Mouse (Mus musculus): ENCODE results near the gene Cd70. TPM values are rescaled to one million over a fixed set of nuclear protein-coding genes. Genes with fewer than 3 reads are reported as not detected.
"Not testable (repeated sequence)": the region's sequence is repeated elsewhere in the genome, so short reads cannot be mapped to it uniquely, and the experiment has no call there.

The Cd70 gene
- total and polyA plus RNA-seq, 2 experiments from 2014 or later = 0.69 TPM; not detected in 1

DNA sequence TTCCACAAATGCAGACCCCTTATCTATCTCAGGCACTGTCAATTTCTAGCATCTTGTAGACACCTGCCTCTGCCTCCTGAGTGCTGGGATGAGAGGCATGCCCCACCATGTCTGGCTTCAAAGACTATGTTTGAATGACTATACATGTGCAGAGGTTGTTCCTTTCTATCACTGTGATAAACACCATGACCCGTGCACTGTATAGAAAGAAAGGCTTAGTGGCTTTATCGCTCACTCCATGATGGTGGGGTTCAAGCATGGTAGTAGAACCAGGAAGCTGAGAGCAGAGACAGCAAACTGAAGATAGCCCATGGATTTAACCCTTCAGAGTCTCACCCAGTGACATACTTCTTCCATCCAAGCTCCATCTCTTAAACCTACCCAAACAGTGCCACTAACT lies 14.9 kb downstream of the Cd70 start:
- 90% methylated on average over 2 of the region's 2 CpGs for whole genome bisulfite sequencing
- H3K9me3 ChIP-seq (ENCODE audit: low read length) = no peaks in the 10 kb centered on the region
- H3K4me1 ChIP-seq (ENCODE audit: insufficient read depth) = no peaks in the 10 kb centered on the region
- DNase-seq (no peak), ATAC-seq (no peak)
- H3K4me3 ChIP-seq (ENCODE audit: low read depth, low read length) = no peak overlapping the region
- TF ChIP-seq CTCF (IDR thresholded peaks at IDR 0.05; ENCODE audit: low read depth) = no peak
- H3K27me3 ChIP-seq (ENCODE audit: insufficient read depth, low read length) = no peaks in the 10 kb centered on the region
- H3K36me3 ChIP-seq (ENCODE audit: insufficient read depth) = no peaks in the 10 kb centered on the region
- no peak overlapping the region for H3K27ac ChIP-seq (ENCODE audit: low read depth, low read length)
- no peak overlapping the region for H3K4me2 ChIP-seq (ENCODE audit: low read depth)
- no peak overlapping the region for H3K9ac ChIP-seq

DNA sequence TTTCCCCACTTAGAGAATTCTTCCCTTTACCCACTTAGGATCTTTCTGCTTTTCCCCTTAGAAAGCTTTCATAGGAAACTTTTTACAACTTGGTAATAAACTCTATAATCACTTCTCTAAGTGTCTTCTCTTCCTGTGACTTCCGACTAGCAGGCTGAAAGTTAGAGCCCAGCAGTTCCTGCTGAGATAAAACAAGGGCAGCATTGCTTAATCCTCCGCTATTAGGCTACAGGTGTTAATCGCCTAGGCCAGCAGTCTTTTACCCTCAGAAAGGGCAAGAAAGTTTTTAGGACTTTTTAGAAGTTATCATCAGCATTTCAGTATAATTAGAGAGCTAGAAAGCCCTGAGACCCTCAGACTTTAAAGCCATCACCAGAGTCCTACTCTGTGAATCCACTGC lies 15.6 kb downstream of the Cd70 start:
- H3K27me3 ChIP-seq (ENCODE audit: insufficient read depth, low read length); H3K36me3 ChIP-seq (ENCODE audit: insufficient read depth); H3K4me3 ChIP-seq (ENCODE audit: low read depth, low read length); H3K9me3 ChIP-seq (ENCODE audit: low read length); H3K4me2 ChIP-seq (ENCODE audit: low read depth); H3K27ac ChIP-seq (ENCODE audit: low read depth, low read length); H3K4me1 ChIP-seq (ENCODE audit: insufficient read depth); H3K9ac ChIP-seq; ATAC-seq; DNase-seq: not testable (repeated sequence)
- 24% methylated on average over 3 of the region's 3 CpGs for WGBS

DNA sequence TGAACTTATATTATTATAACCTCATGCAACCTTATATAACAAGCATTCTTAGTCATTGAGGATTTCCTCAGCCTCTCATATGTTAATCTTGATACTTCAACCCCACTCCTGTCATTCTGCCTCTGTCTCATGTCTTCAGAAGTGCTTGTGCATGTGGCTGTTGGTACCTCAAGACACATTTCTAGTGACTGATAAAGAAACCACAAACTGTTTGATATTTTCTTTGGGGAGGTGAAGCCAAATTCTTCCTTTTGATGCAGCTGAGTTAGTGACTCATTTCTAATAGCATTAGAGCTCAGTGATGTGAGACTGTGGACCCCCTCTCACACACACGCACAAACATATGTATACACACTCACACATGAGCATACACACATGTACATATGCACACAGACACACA lies 17.8 kb downstream of the Cd70 start:
- 89% methylated on average over 1 of the region's 1 CpGs for WGBS
- no peak for TF ChIP-seq CTCF (IDR thresholded peaks at IDR 0.05; ENCODE audit: low read depth)
- no peak overlapping the region for H3K4me3 ChIP-seq (ENCODE audit: low read depth, low read length)
- H3K36me3 ChIP-seq (ENCODE audit: insufficient read depth) = no peaks in the 10 kb centered on the region
- H3K9me3 ChIP-seq (ENCODE audit: low read length) = no peaks in the 10 kb centered on the region
- ATAC-seq = no peak
- H3K9ac ChIP-seq = no peak overlapping the region
- no peak for DNase-seq
- H3K4me2 ChIP-seq (ENCODE audit: low read depth) = no peak overlapping the region
- no peaks in the 10 kb centered on the region for H3K4me1 ChIP-seq (ENCODE audit: insufficient read depth)
- H3K27ac ChIP-seq (ENCODE audit: low read depth, low read length) = no peak overlapping the region
- no peaks in the 10 kb centered on the region for H3K27me3 ChIP-seq (ENCODE audit: insufficient read depth, low read length)

DNA sequence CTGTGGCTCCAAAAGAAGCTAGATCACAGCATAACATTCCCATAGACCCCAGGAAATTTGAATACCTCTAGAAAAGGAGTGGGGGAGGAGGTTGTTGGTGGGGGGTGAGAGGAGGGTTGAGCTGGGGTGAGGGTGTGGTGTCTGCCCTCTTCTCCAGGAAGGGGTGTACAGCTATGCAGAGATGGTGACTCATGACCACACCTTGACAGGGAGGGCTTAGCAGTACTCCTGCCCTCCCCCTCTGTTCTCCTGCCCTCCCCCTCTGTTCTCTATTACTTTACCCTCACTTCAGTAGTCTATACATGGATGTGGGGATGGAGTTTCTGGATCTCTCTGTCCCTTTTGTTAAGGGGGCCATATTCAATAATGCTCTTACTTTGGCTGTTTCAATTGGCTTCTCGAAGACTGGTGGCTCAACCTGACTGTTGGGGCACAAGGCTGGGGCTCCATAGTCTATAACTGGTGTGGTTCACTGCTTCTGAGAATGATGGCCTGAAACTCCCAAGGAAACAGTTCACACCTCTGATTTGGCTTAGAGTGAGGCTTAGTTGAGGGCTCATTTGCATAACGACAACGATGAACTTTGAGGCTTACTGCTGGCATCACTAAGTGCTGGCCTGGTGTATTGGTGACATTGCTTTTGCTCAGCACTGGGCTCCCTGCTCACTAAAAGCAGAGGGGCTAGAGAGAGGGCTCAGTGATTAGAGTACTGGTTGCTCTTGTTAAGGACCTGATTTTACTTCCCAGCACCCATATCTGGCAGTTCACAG lies 23.5 kb downstream of the Cd70 start:
- no peak for DNase-seq
- no peak for TF ChIP-seq CTCF (IDR thresholded peaks at IDR 0.05; ENCODE audit: low read depth)
- WGBS = 51% methylated on average over 3 of the region's 3 CpGs

DNA sequence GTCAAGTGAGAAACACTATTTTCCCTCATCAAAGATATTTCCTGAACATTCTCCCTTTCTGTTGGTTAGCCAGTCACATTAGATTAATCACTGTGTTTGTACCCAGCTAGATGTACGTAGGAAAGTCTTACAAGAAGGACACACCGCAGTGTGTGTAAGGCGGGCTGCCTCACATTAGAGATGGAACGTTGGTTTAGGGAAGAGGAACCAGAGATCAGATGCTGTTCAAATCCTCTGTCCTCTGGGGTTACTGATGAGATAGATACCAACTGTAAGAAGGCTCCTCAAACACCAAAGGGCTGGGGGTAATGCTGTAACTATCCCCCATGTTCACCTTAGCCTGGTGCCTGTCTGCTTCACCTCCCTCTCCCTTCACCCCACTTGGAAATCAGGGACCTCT lies 24.8 kb downstream of the Cd70 start:
- WGBS = 90% methylated on average over 4 of the region's 4 CpGs
- no peak for ATAC-seq
- Histone ChIP-seq H3K4me1 (ENCODE audit: insufficient read depth) (no peaks in the 10 kb centered on the region), H3K36me3 (ENCODE audit: insufficient read depth) (no peaks in the 10 kb centered on the region), H3K9me3 (ENCODE audit: low read length) (no peaks in the 10 kb centered on the region), H3K27ac (ENCODE audit: low read depth, low read length) (no peak overlapping the region), H3K4me2 (ENCODE audit: low read depth) (no peak overlapping the region), H3K9ac (no peak overlapping the region), H3K27me3 (ENCODE audit: insufficient read depth, low read length) (no peaks in the 10 kb centered on the region), H3K4me3 (ENCODE audit: low read depth, low read length) (no peak overlapping the region)
- DNase-seq = no peak
- TF ChIP-seq CTCF (IDR thresholded peaks at IDR 0.05; ENCODE audit: low read depth) = no peak

More for the DNA sequence above, 23.5 kb downstream of the Cd70 start:
- ATAC-seq = no peak
- Histone ChIP-seq H3K4me3 (ENCODE audit: low read depth, low read length) (no peak overlapping the region), H3K27me3 (ENCODE audit: insufficient read depth, low read length) (no peaks in the 10 kb centered on the region), H3K27ac (ENCODE audit: low read depth, low read length) (no peak overlapping the region), H3K4me2 (ENCODE audit: low read depth) (no peak overlapping the region), H3K9me3 (ENCODE audit: low read length) (no peaks in the 10 kb centered on the region), H3K9ac (no peak overlapping the region), H3K36me3 (ENCODE audit: insufficient read depth) (no peaks in the 10 kb centered on the region), H3K4me1 (ENCODE audit: insufficient read depth) (no peaks in the 10 kb centered on the region)

DNA sequence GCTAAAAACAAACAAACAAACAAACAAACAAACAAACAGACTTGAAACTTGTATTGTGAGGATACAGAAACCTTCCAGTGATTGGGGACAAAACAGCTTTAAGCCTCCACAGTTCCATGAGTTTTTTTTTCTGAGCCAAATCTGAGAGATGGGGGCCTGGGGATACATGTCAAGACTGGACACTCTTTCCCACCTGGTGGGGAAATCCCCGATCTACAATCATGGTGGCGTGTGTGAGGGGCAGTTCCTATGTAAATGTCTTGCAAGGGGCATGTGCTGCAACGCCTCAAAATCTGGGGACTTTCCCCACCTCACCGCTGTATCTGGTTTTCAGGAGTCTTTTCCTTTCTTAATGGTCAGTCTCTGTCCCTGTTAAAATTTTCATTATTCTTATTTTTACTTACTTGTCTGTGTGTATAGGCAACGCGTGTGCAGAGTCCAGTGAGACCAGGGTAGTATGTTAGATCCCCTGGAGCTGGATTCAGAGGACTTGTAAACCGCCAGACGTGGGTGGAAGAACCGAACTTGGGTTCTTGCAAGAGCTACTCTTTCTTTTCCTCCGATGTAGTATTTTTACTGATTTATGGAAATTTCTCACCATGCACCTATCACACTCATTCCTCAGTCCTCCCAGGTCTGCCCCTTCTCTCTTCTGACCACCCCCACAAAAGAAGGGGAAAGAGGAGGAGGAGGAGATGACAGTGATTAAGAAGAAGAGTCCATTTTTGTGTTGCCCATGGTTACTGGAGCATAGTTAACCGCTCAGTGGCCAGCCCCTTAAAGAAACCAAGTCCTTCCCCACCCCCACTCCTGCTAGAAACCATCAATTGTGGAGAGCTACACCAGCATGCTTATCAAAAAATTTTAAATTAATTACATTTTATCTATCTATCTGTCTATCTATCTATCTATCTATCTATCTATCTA lies 26.1 kb downstream of the Cd70 start:
- ATAC-seq = no peak
- H3K4me1 ChIP-seq (ENCODE audit: insufficient read depth) = no peaks in the 10 kb centered on the region
- 87% methylated on average over 11 of the region's 11 CpGs for WGBS

DNA sequence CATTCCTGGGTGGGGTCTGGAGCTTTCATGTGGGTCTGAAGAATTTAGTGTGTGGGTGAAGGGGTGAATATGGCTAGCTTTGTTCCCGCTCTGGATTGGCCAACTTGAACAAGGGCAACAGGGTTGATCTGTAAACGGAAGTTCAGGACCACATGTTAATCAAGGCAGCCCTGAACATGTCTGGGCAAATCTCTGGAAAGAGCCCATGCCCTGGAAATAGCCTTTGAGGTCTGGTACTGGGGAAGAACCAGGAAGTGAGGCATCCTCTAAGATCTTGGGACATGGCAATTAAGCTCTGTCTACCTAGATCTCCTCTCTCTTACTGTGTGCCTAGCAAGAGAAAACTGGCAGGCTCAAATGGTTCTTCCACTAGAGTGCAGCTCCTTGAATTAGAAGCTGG lies 27.7 kb downstream of the Cd70 start:
- Histone ChIP-seq H3K4me1 (ENCODE audit: insufficient read depth) (no peaks in the 10 kb centered on the region), H3K9me3 (ENCODE audit: low read length) (no peaks in the 10 kb centered on the region), H3K4me3 (ENCODE audit: low read depth, low read length) (no peak overlapping the region), H3K27ac (ENCODE audit: low read depth, low read length) (no peak overlapping the region), H3K36me3 (ENCODE audit: insufficient read depth) (no peaks in the 10 kb centered on the region), H3K4me2 (ENCODE audit: low read depth) (no peak overlapping the region), H3K9ac (no peak overlapping the region), H3K27me3 (ENCODE audit: insufficient read depth, low read length) (no peaks in the 10 kb centered on the region)
- no peak for TF ChIP-seq CTCF (IDR thresholded peaks at IDR 0.05; ENCODE audit: low read depth)
- no peak for DNase-seq
- WGBS = 93% methylated on average over 2 of the region's 2 CpGs
- no peak for ATAC-seq

More for the DNA sequence above, 26.1 kb downstream of the Cd70 start:
- Histone ChIP-seq H3K27ac (ENCODE audit: low read depth, low read length) (no peak overlapping the region), H3K9me3 (ENCODE audit: low read length) (no peaks in the 10 kb centered on the region), H3K9ac (no peak overlapping the region), H3K4me2 (ENCODE audit: low read depth) (no peak overlapping the region), H3K36me3 (ENCODE audit: insufficient read depth) (no peaks in the 10 kb centered on the region), H3K4me3 (ENCODE audit: low read depth, low read length) (no peak overlapping the region), H3K27me3 (ENCODE audit: insufficient read depth, low read length) (no peaks in the 10 kb centered on the region)
- no peak for DNase-seq
- TF ChIP-seq CTCF (IDR thresholded peaks at IDR 0.05; ENCODE audit: low read depth) = no peak

Measured in forebrain, postnatal 0 days (tissue).